Mouse (Mus musculus) brown adipose tissue, adult 24 weeks (tissue): ENCODE measurements around the gene B4galnt1. TPM values are rescaled to one million over a fixed set of nuclear protein-coding genes. Genes with fewer than 3 reads are reported as not detected.

Source experiments
- H3K27ac ChIP-seq: fragments of 200-500 bp; replicated peaks from 2 replicates; pipeline ENCODE4 v1.5.1; 2012; ENCODE audit warnings: low read depth, mild to moderate bottlenecking, low read length
- H3K4me1 ChIP-seq: fragments of 200-500 bp; 2 replicates; pipeline ENCODE4 v1.6.1; 2012; ENCODE audit warnings: low read length, mixed read lengths; ENCODE audit not compliant: control insufficient read depth, insufficient read depth, insufficient read length
- H3K4me3 ChIP-seq: fragments of 200-500 bp; 2 replicates; pipeline ENCODE4 v1.5.1; 2012; ENCODE audit warnings: low read depth, mild to moderate bottlenecking, low read length, moderate library complexity; ENCODE audit not compliant: insufficient read depth
- polyA plus RNA-seq: library from polyadenylated mRNA; stranded (reverse); fragments of >200 nt; gene quantifications from 2 replicates; pipeline ENCODE4 v1.2.4, GENCODE M21; 2012; ENCODE audit not compliant: missing spikeins, insufficient read depth, insufficient read length

The B4galnt1 gene
- polyA plus RNA-seq, 1 experiment, result 0.95 TPM

DNA sequence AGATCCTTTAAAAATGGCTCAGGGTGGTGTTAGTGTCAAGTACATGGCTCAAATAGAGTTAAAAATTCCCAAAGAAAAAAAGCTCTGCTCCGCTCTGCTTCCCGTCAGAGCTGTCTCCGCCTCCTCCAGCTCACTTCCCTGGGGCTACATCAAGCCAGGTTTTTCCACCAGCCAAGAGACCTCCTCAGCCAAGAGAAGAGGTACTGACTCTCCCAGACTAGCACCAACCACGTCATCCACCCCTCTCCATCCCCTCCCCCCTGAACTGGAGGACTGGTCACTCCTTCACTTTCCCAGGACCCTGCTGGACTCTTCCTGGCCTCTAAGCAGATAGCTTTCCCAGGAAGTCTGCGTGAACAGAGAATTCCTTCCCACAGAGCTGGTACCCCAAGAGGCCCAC is 31.4 kb downstream of the B4galnt1 start:
- H3K4me1 ChIP-seq, result no peaks in the 10 kb centered on the region
- H3K27ac ChIP-seq, result peak overlapping the region; percentile 86
- peak overlapping the region; percentile 71 for H3K4me3 ChIP-seq

DNA sequence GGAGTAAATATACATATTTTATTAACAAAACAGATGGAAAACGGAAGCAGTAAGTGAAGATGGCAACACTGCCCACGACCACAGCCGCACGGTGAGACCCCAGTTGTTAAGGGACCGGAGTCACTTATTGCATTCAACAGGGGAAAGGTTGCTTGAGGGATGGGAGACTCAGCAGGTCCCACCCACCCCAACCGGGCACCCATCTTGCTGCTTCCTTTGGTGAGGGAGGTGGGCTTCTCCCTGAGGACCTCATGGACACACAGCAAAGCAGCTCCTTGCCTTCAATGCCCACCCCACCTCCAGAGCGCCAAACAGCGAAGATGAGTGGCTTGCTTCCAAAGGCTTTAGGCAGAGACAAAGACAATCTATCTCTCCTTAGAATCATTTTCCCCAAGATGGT is 32.1 kb downstream of the B4galnt1 start:
- peak overlapping the region; percentile 55 for H3K27ac ChIP-seq
- no peak overlapping the region for H3K4me3 ChIP-seq
- no peaks in the 10 kb centered on the region for H3K4me1 ChIP-seq

DNA sequence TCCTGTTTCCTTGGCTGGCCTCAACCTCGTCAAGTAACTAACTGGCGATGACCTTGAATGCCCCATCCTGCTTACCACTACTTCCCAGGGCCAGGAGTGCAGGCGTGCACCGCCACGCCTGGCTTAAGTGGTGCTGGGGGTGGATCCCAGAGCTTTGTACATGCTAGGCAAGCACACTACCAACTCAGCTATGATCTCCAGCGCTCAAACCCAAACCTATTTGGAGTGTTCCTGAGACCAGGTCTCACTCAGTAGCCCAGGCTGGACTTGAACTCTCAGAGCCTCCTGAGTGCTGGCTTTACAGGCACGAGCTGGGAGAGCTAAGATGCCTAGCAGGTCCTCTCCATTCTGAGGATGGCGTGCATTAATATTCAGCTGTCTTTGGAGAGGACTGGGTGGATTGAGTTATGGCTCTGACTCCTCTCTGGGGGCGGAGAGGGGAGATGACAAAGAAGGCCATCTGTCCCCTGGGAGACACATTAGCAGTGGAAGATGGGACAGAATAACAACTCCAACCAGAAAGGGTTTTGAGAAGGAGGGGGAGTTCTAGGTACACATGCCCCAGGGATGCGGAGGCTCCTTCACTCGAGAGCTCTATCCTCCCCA is 32.6 kb downstream of the B4galnt1 start:
- H3K4me3 ChIP-seq, result no peak overlapping the region
- peak overlapping the region; percentile 55 for H3K27ac ChIP-seq
- no peaks in the 10 kb centered on the region for H3K4me1 ChIP-seq

DNA sequence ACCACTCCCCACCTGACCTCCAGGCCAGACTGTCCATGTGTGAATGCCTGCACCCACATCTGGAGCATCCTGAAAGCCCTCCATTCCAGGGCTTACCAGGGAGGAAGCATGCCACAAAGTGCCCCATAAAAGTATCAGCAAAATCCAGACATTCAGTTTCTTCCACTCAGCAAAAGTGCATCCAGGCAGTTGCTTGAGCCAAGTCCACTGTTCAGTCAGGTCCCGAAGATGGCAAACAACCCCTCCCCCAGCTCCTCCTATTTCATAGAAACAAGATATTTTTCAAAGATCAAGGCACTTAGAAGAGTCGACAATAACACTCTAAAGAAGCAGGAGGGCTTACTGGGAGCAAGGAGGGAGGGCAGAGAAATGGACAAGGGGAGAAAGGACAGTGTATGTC is 33.5 kb downstream of the B4galnt1 start:
- H3K4me1 ChIP-seq, result no peaks in the 10 kb centered on the region
- no peak overlapping the region for H3K4me3 ChIP-seq
- H3K27ac ChIP-seq, result no peak overlapping the region; the same call in 1 of the 2 replicates

DNA sequence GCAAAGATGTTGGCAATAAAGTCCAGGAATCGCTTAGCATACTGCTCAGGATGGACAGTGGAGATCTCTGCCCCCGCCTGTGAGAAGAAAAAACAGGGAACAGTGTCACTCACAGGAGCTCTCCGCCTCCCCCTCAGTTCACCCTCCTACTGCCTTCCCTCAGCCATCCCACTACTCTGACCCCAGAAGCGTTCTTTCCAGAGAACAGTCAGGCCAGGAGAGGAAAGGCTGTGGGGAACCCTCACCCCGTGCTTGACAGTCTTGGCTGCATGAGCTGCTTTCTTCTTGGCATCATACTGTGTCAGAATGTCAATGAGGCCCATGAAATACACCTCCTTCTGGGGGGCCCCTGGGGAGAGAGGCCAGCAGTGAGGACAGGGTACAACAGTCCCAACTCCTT is 34.0 kb downstream of the B4galnt1 start:
- H3K4me3 ChIP-seq, result no peak overlapping the region
- H3K27ac ChIP-seq, result no peak overlapping the region
- H3K4me1 ChIP-seq, result no peaks in the 10 kb centered on the region

DNA sequence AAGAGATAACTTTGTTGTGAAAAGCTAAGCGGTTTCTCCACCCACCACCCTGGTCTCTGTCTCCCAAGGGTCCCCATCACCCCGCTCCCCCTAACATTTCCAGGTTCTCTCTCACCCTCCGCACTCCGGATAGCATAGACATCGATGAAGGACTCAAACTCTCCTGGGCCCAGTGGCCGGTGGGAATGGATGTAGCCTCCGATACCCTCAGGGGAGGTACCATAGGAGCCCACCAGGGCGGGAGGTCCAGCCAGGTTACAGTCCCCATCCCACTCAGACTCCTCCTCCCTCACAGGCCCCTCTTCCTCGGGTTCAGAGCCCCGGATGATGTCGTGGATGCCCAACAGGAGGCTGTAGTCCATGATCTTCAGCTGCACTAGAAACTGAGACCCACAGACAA is 34.4 kb downstream of the B4galnt1 start:
- Histone ChIP-seq H3K4me3 (no peak overlapping the region), H3K27ac (no peak overlapping the region), H3K4me1 (no peaks in the 10 kb centered on the region)

DNA sequence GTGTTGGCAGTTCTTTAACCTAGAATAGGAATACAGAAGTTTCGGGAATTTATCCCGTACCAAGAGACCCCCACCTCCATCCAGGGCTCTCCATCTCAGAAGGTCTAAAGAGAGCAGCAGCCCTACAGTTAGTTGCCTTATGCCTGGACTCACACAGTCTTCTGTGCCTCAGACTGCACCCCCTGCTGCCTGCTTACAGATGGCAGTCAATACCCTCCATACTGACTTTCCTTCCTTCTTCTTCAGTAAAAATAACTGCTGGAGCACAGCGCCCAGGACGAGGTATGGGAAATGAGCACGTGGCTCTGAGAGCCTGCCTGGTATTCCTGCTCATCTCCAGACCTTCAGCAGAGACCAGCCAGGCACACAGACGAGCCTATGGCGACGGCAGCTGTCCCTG is 35.3 kb downstream of the B4galnt1 start:
- H3K4me3 ChIP-seq, result no peak overlapping the region
- no peak overlapping the region for H3K27ac ChIP-seq
- no peaks in the 10 kb centered on the region for H3K4me1 ChIP-seq

DNA sequence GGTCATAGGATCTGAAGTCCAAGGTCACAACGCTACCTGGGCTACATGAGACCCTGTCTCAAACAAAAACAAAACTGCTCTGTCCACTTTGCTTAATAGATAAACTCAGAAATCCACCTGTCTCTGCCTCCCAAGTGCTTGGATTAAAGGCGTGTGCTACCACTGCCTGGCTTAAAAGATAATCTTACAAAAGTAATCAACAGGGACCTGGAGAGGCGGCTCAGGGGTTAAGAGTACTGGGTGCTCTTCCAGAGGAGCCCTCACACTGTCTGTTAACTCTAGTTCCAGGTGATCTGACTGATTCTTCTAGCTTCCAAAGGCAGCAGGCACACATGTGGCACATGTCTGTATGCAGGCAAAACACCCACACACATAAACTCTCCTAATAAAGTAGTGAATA is 38.1 kb downstream of the B4galnt1 start:
- Histone ChIP-seq H3K4me3 (no peak overlapping the region), H3K4me1 (no peaks in the 10 kb centered on the region), H3K27ac (no peak overlapping the region)

DNA sequence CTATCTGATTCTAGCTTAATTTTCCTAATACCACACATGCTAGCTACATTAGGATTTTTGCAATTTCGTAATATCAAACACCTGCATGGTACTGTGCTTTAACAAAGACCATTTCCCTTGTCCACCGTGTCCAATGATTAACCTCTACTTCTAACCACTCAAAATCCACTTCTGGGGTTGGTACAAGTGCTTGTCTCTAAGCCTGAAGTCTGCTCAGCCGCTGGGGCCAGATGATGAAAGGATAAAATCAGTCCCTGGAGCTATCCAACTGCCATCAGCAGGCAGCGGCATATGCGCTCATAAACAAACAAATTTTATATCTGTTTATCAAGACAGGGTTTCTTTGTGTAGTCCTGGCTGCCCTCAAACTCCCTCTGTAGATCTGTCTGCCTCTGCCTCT is 39.6 kb downstream of the B4galnt1 start:
- H3K27ac ChIP-seq, result no peak overlapping the region
- no peaks in the 10 kb centered on the region for H3K4me1 ChIP-seq

DNA sequence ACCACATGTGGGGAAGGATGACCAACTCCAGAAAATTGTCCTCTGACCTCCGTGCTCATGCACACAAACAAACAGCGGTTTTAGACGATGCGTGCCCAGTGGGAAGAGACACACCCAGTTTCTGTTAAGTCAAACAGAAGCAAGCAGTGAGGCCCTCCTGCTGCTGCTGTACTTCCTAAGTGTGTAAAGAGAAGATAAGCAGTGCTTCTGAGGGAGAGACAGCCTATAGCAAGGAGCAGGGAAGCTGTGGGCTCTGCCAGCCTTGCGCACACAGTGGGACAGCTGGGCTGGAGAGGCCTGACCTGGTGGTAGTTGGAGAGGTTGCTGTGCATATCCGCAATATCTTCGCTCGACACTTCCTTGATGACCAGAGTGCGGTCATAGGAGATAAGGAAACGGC is 40.3 kb downstream of the B4galnt1 start:
- no peak overlapping the region for H3K27ac ChIP-seq
- H3K4me3 ChIP-seq, result no peak overlapping the region
- H3K4me1 ChIP-seq, result no peaks in the 10 kb centered on the region

More for the DNA sequence above, 39.6 kb downstream of the B4galnt1 start:
- H3K4me3 ChIP-seq, result no peak overlapping the region

DNA sequence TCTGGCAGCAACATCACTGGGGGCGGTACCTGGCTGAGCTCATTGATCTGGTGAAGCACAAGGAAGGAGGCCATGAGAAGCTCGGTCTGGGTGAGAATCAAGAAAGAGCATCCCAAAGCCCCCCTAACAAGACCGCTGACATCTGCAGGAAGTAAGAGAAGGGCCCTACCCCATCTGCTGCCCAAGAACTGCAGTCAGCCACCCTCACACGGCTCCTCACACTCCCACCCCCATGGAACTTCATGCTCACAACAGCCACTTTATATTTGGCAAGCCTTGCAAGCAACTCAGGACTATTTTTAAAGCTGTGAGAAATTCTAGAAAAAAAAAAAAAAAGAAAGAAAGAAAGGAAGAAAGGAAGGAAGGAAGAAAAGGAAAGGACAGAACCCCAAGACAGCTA is 43.9 kb downstream of the B4galnt1 start:
- H3K27ac ChIP-seq, result no peak overlapping the region
- H3K4me3 ChIP-seq, result no peak overlapping the region
- no peaks in the 10 kb centered on the region for H3K4me1 ChIP-seq

DNA sequence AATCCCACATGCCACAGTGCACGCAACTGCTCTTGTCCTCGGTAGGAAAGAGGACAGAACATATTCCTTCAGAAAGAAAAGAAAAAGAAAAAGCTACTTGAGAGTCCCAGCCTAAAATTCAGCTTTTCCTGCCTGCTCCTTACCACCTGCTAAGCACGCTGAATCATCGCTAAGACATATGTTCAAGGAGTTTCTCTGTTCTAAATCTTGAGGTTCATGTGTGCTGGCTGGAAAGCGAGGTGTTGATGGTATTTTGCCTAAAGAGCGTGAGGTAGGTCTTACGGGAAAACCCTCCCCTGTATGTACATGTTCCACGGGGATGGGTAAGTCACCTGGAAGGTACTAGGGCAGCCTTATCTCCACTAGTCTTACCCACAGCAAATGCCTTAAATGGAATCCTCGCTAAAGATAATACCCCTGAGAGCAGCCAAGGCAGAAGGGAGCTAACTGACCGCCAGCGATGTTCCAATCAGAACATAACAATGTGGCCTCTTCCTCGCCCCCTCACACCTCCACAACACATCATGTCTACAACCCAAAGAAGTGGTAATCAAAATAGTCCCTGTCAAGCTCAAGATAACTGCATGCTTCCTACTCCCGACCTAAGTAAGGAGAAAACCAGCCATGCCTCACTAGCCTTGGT is 45.0 kb downstream of the B4galnt1 start:
- H3K27ac ChIP-seq, result no peak overlapping the region
- peak overlapping the region; percentile 87; the same call in 1 of the 2 replicates for H3K4me3 ChIP-seq
- H3K4me1 ChIP-seq, result no peaks in the 10 kb centered on the region

DNA sequence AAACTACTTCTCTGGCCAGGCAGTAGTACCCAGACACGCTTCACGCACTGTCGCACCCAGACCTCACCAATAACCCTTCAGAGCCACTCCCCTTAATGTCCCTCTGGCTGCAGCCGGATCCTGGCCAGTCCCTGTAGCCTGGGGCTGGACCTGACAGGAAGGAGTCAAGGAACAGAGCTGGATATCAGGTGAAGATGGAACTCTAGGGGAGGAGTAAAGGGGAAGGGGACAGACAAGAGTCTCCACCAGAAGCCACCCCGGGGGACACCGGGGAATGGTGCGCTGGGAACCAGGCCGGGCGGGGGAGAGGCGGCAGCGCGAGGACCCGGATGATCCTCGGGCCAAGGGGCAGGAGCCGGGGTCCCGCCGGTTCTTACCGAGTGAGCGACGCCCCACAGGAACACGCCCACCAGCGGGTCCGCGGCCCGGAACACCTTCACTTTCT is 46.0 kb downstream of the B4galnt1 start:
- peak overlapping the region; percentile 87 for H3K4me3 ChIP-seq
- H3K4me1 ChIP-seq, result no peaks in the 10 kb centered on the region
- H3K27ac ChIP-seq, result no peak overlapping the region

DNA sequence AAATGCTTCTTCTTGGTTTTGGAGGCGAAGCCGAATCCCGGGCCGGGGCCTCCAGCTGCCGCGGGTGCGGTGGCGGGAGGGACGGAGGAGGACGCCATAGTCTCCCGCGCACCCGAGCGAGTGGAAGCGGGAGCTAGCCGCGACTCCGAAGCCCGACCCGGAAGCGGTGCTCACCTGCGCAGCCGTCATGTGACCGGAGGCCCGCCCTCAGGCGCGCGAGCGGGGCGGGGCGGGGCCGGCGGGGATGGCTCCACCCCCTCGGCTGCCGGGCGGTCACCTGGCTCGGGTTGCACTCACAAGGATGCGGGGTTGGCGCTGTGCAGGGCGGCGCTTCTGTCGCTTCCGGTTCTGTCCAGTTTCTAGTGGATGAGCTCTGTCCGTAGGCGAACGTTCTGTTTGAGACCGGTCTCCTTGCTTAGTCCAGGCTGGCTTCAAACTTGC is 46.4 kb downstream of the B4galnt1 start, which contains the start of gene Pip4k2c:
Gene Pip4k2c, minus strand, starts transcription at position 172 of the 441 bp plus-strand sequence.
- Histone ChIP-seq H3K4me1 (no peaks in the 10 kb centered on the region), H3K4me3 (peak within 1 kb of the TSS; percentile 87), H3K27ac (no peak within 1 kb of the TSS)

DNA sequence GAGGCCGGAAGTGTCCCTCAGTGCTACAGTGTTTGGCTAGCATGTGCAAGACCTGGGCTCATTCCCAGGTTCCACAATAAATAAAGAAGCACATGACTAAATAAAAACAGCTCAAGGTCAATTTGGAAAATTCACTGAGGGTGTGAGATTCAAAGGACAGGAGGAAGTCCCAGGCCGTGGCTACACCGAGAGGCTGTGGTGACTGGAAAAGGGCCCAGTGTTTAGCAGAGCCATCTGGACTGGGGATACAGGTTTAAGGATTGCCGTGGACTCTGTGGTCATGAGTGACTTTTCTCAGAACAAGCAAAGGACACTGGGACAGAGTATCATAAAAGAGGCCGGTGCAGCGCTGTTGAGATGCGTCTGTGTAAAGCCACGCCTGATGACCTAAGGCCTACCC is 48.2 kb downstream of the B4galnt1 start:
- no peak overlapping the region for H3K4me3 ChIP-seq
- no peak overlapping the region for H3K27ac ChIP-seq

More for the DNA sequence above, 48.2 kb downstream of the B4galnt1 start:
- H3K4me1 ChIP-seq, result no peaks in the 10 kb centered on the region
